Mouse (Mus musculus) cerebellum, adult 18-20 months (tissue): ENCODE measurements around the gene Pold2.
"Not testable (repeated sequence)": the region's sequence is repeated elsewhere in the genome, so short reads cannot be mapped to it uniquely, and the experiment has no call there.

Experiments
- DNase-seq, 2 experiments: peaks; one replicate each; pipeline ENCODE4 v3.0.0; 2021

Pold2 gene

GRCm38 (mm10) chr11:5897839-5898238 is 19.7 kb upstream of the Pold2 start:
- no peak for DNase-seq

GRCm38 (mm10) chr11:5897230-5897629 is 19.1 kb upstream of the Pold2 start:
- DNase-seq, result no peak

- no peak for DNase-seq
Measured at GRCm38 (mm10) chr11:5893807-5894206, 15.7 kb upstream of the Pold2 start.

- peak; percentile 34 to 37 for DNase-seq
Measured at GRCm38 (mm10) chr11:5892810-5893368, 14.8 kb upstream of the Pold2 start.

- peak; percentile 64 to 69 for DNase-seq
Measured at GRCm38 (mm10) chr11:5892151-5892591, 14.1 kb upstream of the Pold2 start.

GRCm38 (mm10) chr11:5888563-5888962 is 10.5 kb upstream of the Pold2 start:
- not testable (repeated sequence) for DNase-seq

- DNase-seq, result no peak
Measured at GRCm38 (mm10) chr11:5887250-5887649, 9.2 kb upstream of the Pold2 start.

- peak; percentile 65 to 78 for DNase-seq
Measured at GRCm38 (mm10) chr11:5886187-5886586, 8.1 kb upstream of the Pold2 start.

- DNase-seq, result no peak
Measured at GRCm38 (mm10) chr11:5882518-5882917, 4.4 kb upstream of the Pold2 start.

- DNase-seq, result peak; percentile 72 to 78
Measured at GRCm38 (mm10) chr11:5879905-5880304, 1.8 kb upstream of the Pold2 start.

GRCm38 (mm10) chr11:5878661-5879060 is 569 bp upstream of the Pold2 start:
- DNase-seq, result no peak

GRCm38 (mm10) chr11:5877421-5877820 is 671 bp downstream of the Pold2 start:
- DNase-seq, result no peak

- DNase-seq, result no peak
Measured at GRCm38 (mm10) chr11:5873192-5873591, 4.9 kb downstream of the Pold2 start.

GRCm38 (mm10) chr11:5872707-5873106 is 5.4 kb downstream of the Pold2 start:
- no peak for DNase-seq

GRCm38 (mm10) chr11:5870069-5870468 is 8.0 kb downstream of the Pold2 start:
- DNase-seq, result no peak

GRCm38 (mm10) chr11:5869331-5869730 is 8.8 kb downstream of the Pold2 start:
- peak; percentile 41 to 46 for DNase-seq

- no peak for DNase-seq
Measured at GRCm38 (mm10) chr11:5868324-5868723, 9.8 kb downstream of the Pold2 start.

- DNase-seq, result no peak
Measured at GRCm38 (mm10) chr11:5867196-5867595, 10.9 kb downstream of the Pold2 start.

- no peak for DNase-seq
Measured at GRCm38 (mm10) chr11:5862394-5863105, 15.5 kb downstream of the Pold2 start.

- DNase-seq, result no peak
Measured at GRCm38 (mm10) chr11:5861678-5862393, 16.3 kb downstream of the Pold2 start, which contains the start of gene Aebp1. Gene Aebp1 (plus strand): TSS chr11:5861947.

- no peak for DNase-seq
Measured at GRCm38 (mm10) chr11:5860639-5861038, 17.5 kb downstream of the Pold2 start.

- DNase-seq, result no peak
Measured at GRCm38 (mm10) chr11:5859883-5860550, 18.1 kb downstream of the Pold2 start.

GRCm38 (mm10) chr11:5858723-5859122 is 19.4 kb downstream of the Pold2 start:
- DNase-seq, result no peak
